In the genomic region with DNA sequence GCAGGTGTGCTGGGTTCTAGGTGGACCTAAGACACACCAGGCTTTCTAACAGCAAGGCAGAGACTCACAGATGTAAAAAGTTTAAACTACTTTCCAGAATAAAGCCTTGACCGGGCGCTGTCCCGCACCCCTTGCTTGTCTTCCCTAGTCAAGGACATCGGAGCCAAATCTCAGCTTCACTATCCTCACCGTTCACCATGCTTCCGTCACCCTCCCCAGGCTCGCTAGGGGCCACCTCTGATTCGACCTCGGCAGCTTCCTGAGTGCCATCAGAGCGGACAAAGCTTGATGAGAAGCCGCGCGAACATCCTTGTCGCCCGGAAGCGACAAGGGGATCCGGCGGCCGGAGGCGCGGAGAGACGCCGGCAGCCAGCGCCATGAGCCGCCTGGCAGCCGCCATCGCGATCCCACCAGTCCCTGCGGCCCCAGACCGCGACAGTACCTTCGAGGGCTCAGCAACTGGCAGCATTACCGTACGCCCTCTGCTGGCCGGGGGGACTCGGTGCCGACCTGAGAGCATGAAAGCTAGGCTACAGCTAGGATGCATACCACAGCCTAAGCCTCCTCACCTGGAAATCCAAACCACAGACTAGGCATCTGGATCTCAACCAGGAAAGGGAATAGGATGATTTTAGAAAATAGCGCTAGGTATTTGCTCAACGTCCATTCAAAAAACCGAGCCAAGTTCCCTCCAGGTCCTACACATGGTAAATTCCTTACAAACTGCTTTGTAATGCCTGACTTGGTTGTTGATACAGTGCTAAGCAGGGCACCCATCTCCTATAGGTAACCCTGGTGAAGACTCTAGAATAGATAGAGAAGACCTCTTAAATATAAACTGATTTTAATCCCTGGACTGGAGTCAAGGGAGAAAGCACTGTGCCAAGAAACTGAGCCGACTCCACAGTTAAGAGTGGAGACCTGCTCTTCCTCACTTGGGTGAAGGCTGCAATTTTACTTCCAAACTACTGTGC, we compare ENCODE assay signal across 8 mouse cellular contexts. TPM values are rescaled to one million over a fixed set of nuclear protein-coding genes. Genes with fewer than 3 reads are reported as not detected.
DNase-seq lines count a peak whose midpoint lies in the region; ATAC-seq and TF ChIP-seq lines count a peak whose summit lies in the region.

No protein-coding gene starts in this region.

- H3K27ac ChIP-seq in hindbrain, embryonic 10.5 days = peak overlapping the region; percentile 90
- H3K27ac ChIP-seq in lung, postnatal 0 days (ENCODE audit: low read length) = peak overlapping the region; percentile 44; the same call in 1 of the 2 replicates

- peak overlapping the region; percentile 65 for H3K4me2 ChIP-seq in lung, postnatal 0 days (replicated peaks; ENCODE audit: low read depth, low read length)

- no peaks in the 10 kb centered on the region for H3K9me3 ChIP-seq in hindbrain, embryonic 10.5 days
- H3K9me3 ChIP-seq in lung, postnatal 0 days (ENCODE audit: low read length) = no peaks in the 10 kb centered on the region

- 3% methylated on average over 41 of the region's 41 CpGs for WGBS in hindbrain, embryonic 10.5 days
- 2% methylated on average over 41 of the region's 41 CpGs for WGBS in lung, postnatal 0 days

- H3K36me3 ChIP-seq in hindbrain, embryonic 10.5 days = peaks cover 93% of the 10 kb centered on the region
- H3K36me3 ChIP-seq in lung, postnatal 0 days (ENCODE audit: insufficient read depth, low read length) = 0 out of 2 replicates have a peak, but pooled peaks cover 6% of the 10 kb centered on the region

- DNase-seq in MEL-GATA-1-ER (ENCODE audit: extremely low read depth, low read depth) = peak; percentile 64
- peak; percentile 95 for DNase-seq in cerebellum, adult 8-10 months
- DNase-seq in forelimb bud, embryonic 11.5 days (ENCODE audit: low read depth, low spot score) = peak; percentile 90
- DNase-seq in hindbrain, embryonic 10.5 days (ENCODE audit: low spot score) = peak; percentile 92
- peak; percentile 91 for DNase-seq in layer of hippocampus, adult 9-11 months
- DNase-seq in lung, postnatal 0 days (ENCODE audit: low spot score) = peak; percentile 95
- peak; percentile 89 for DNase-seq in ovary, postnatal 14 days (ENCODE audit: low spot score)
- peak; percentile 95 for DNase-seq in thymus, postnatal 14 days

- H3K27me3 ChIP-seq in hindbrain, embryonic 10.5 days (ENCODE audit: insufficient read depth, poor library complexity, severe bottlenecking) = no peaks in the 10 kb centered on the region
- no peaks in the 10 kb centered on the region for H3K27me3 ChIP-seq in lung, postnatal 0 days (replicated peaks; ENCODE audit: insufficient read depth, low read length)

- peak overlapping the region; percentile 94 for H3K4me3 ChIP-seq in hindbrain, embryonic 10.5 days
- H3K4me3 ChIP-seq in lung, postnatal 0 days (ENCODE audit: low read depth, low read length) = peak overlapping the region; percentile 78

- ATAC-seq in lung, postnatal 0 days = peak; percentile 98

- no peak for TF ChIP-seq EP300 in lung, postnatal 0 days (IDR thresholded peaks at IDR 0.05)

- peak; percentile 98 for TF ChIP-seq CTCF in lung, postnatal 0 days (IDR thresholded peaks at IDR 0.05)

- H3K4me1 ChIP-seq in hindbrain, embryonic 10.5 days (replicated peaks) = peaks cover 6% of the 10 kb centered on the region
- H3K4me1 ChIP-seq in lung, postnatal 0 days (ENCODE audit: insufficient read depth, low read depth, low read length) = no peaks in the 10 kb centered on the region

- peak overlapping the region; percentile 82 for H3K9ac ChIP-seq in lung, postnatal 0 days (replicated peaks; ENCODE audit: low read depth)

RNA-seq across cellular contexts. Expression of gene Smarcc1, which starts 16.6 kb away (rescaled TPM):
- 180 and 201 TPM in 2 replicates for polyA plus RNA-seq in hindbrain, embryonic 10.5 days (2016; fragmentation: Nextera tagmentation; extraction: Ambion mirVana)
- polyA plus RNA-seq in lung, postnatal 0 days (2015; fragmentation: Nextera tagmentation; extraction: Ambion mirVana) = 26.4 and 29.2 TPM in 2 replicates

RNA-seq across cellular contexts. Expression of gene Dhx30, which starts 16.7 kb away (rescaled TPM):
- polyA plus RNA-seq in hindbrain, embryonic 10.5 days (2016; fragmentation: Nextera tagmentation; extraction: Ambion mirVana) = 179 and 194 TPM in 2 replicates
- 51.7 and 56.7 TPM in 2 replicates for polyA plus RNA-seq in lung, postnatal 0 days (2015; fragmentation: Nextera tagmentation; extraction: Ambion mirVana)

Comparison
In these comparisons a context has a peak if more than half of its experiments do, and no peak if none do; other contexts are left out.
1. Peak in every context shown above with its lines: DNase-seq, ATAC-seq, H3K4me3 ChIP-seq and H3K27ac ChIP-seq.